Mouse (Mus musculus): Measurements from ENCODE around the gene Sytl1.

Gene Sytl1

DNA sequence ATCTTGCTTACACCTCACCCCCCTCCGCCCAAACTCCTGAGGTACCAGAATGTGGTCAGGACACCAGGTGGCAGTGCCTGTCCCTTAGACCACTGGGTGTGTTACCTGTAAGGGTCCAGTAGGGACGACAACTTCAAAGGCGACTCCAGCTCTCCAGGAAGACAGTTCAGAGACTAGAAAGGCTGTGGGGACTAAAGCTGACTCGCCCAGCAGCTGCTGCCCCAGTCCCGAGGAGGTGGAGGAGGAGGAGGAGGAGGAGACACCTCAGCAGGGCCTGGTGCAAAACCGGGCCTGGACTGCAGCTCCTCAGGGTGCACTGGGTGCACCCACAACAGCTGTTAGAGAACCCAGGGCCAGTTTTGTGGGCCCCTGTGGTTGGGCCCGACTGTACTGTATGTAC is at the start of gene Sytl1:
TSS of gene Sytl1 (minus strand) at position 232 of the 400 bp plus-strand sequence.
- DNase-seq (ENCODE audit: low read depth, low spot score), result no peak

DNA sequence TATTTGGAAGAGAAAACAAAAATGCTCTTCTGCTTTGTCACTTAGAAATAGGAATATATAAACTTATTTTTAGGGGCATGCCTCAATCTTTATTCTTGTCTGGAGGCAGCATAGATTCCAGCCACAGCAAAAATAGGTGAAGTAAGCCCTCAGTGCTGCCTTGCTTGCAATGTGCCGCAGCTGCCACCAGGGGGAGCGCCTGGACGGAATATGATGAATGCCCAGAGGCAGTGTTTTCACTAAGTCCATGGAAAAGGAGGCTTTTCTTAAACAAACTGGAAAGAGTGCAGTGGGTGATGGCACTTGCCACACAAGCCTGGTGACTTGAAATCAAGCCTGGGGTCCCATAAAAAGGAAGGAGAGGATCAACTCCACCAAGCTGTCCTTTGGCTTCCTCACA is 47.0 kb upstream of the Sytl1 start:
- DNase-seq (ENCODE audit: low read depth, low spot score), result peak; percentile 68

DNA sequence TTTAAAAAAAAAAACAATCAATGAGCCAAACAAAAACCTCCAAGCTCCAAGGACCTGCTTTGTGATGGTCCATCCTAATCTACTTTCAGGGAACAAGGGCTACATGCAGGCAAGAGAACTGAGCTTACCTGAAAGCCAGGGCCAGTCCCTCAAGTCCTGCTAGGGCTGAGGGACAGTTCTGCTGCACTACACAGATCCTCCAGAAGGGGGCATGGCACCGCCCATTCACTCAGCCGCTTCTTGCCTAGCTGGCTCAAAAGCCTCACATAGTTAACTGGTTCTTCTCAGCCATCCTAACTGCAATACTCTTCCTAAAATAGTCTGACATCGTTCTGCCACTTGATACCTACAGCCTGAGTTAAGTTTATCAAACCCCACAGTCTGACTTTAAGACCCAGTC is 44.4 kb upstream of the Sytl1 start:
- peak; percentile 49 for DNase-seq (ENCODE audit: low read depth, low spot score)

DNA sequence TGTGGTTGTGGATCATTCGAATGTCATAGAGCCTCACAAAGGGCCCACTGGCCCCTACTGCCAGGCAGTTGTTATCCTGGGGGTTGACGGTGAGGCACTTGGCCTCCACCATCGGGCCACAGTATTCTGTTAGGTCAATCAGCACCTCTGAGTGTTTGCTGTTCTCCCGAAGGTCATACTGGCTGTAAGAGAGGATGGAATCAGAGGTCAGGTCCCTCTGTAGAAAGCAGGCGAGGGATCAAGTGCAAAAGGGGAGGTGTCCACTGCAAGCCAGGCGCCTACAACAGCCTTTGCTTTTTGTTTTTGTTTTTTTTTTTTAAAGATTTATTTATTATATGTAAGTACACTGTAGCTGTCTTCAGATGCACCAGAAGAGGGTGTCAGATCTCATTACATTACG is 42.9 kb upstream of the Sytl1 start:
- DNase-seq (ENCODE audit: low read depth, low spot score), result no peak

DNA sequence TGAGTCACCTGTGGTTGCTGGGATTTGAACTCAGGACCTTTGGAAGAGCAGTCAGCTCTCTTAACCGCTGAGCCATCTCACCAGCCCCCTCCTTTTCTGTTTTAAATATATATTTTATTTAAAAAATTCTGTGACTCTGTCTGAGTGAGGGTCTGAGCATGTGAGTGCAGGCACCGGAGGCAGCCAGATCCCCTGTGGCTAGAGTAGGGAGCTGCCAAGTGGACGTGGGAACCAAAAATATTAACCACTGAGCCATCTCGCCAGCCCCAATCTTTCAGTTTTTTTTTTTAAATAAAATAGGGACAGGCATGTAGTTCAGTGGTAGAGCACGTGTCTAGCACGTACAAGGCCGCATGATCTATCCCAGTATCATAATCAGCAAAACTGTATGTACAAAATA is 41.9 kb upstream of the Sytl1 start:
- no peak for DNase-seq (ENCODE audit: low read depth, low spot score)

DNA sequence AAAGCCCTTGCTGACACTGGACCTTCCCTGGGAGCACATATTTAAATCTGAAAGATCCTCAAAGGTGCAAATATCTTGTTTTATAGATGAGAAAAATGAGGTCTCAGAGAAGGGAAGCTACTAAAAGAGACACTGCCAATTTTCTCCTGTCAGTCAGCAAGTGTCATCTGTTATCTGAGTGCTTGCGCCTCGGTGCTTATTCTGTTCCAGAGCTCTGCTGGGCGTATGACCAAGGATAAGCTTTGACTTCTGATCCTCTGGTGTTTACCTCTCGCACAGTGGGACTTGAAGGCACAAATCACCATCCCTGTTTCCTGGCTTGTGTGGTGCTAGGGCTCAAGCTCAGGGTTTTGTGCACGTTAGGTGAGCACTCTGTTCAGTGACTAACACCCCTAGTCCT is 39.8 kb upstream of the Sytl1 start:
- DNase-seq (ENCODE audit: low read depth, low spot score), result no peak

DNA sequence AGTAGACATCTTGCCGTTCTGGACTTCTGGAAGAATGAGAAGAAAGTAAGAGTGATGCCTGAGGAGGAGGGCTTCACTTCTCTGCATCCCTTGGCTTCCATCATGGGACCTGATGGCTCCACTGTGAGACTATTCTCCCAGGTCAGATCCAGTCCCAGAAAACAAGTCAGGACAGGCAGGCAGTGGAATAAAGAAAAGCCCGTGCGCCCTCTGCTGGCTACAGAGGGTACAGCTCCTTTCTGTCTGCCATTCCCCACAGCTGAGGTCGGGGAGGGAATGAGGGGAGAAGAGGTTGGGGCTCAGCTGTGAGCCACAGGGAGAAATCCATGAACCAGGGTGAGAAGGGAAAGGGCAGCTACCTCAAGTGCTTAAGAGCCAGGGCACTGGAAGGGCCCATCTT is 38.9 kb upstream of the Sytl1 start:
- peak; percentile 61 for DNase-seq (ENCODE audit: low read depth, low spot score)

DNA sequence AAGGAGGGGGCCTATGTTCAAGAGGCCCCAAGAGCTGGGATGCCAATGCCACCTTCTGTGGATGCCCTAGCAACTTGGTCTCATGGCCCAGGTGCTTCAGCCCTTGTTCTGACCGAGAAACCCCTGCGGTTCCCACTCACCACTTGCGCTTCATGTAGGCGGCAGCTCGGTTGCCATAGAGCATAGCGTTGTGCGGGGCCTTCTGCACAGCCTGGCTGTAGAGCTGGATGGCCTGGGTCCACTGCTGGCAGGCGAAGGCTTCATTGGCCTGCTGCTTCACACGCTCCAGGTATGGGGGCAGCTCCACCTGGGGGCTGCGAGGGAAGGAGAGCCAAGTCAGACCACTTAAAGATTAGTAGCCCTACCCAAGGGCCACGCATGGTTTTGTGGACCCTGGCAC is 37.5 kb upstream of the Sytl1 start:
- no peak for DNase-seq (ENCODE audit: low read depth, low spot score)

DNA sequence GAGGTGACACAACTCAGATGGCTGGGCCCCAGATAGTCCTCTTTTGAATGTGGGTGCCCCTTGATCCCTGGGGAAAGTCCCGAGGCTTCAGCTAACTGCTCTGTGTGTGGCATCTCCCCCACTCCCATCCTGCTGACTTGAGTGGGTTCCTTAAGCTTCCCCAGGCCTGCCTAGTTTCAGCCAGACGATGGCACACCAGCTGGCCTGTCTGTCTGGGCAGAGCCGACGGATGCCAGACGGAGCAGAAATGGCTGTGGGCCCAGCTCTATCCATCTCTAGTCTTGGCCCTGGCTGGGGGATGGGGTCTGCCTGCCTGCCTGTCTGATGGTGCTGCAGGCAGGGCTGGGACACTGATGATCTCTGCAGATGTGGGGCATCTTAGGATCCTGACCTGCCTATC is 36.8 kb upstream of the Sytl1 start:
- no peak for DNase-seq (ENCODE audit: low read depth, low spot score)

DNA sequence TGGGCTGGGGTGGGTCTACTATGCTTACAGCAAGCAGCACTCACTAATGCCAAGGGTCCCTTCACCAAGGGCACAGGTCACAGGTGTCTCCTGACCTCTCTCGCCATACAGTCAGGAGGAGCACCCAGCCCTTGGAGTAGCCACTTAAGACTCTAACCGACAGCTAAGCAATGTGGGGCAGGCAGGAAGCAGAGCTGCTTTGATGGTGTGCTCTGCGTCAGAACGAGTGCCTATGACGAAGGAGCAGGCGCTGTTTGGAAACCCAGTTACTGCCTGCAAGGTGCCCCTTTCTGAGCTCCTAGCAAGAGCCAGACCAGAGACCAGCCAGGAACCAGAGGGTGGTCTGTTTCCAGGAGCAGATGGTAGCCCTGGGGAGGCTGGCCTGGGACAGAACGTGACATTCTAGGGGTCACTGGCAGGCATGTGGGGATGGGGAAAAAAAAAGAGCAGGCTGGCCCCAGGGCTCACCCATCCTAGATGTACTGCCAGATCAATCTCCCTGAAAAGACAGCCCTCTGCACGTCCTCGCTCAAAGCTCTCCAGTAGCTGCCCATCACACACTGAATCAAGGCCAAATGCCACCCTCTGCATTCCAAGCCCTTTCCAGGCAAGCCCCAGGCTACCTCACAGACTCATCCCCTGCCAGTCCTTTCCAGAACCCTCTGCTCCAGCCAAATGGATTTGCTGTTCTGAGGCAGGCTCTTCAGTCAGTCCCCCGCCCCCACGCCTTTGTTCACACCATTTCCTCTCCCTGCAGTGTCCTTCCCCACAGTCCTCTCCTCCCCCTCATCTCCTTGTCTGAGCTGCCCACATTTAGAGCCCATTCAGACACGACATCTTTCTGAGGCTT is 35.8 kb upstream of the Sytl1 start:
- no peak for DNase-seq (ENCODE audit: low read depth, low spot score)

DNA sequence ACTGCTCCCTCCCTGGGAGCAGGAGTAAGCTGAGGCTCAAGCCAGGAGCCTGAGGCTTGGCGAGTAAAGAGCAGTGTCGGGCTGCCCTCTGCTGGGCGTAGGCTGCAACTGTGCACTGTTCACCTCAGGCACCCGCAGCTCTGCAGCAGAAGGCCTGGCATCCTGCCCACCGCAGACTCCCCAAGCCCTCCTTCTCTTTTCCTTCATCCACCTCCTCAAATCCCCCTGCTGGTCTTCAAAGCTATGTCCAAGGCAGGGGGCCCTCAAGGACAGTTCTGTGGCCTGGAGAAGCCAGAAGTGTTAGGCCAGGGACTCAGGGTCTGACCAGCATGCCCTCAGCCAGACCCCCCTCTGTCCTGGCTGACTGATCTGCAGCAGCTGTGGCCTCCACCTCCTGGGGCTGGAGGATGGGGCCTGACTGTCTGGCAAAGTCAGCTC is 34.9 kb upstream of the Sytl1 start:
- DNase-seq (ENCODE audit: low read depth, low spot score), result peak; percentile 42

DNA sequence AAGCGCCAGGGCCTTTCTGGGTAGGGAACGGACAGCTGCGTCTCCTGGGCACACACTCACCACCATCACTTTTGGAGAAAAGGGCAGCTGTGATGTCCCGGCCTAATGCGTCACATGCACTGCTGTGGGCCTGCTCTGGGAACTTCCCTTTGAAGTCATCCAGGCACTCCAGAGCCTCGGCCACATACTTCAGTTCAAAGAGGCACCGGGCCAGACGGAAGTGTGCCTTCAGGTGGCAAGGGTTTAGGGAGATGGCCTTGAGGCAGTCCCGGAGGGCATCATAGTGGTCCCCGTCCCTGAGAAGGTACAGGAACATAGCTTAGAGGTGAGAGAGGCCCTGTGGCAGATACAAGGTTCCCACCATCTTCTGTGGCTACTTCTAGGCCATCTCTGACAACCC is 34.4 kb upstream of the Sytl1 start:
- DNase-seq (ENCODE audit: low read depth, low spot score), result no peak

DNA sequence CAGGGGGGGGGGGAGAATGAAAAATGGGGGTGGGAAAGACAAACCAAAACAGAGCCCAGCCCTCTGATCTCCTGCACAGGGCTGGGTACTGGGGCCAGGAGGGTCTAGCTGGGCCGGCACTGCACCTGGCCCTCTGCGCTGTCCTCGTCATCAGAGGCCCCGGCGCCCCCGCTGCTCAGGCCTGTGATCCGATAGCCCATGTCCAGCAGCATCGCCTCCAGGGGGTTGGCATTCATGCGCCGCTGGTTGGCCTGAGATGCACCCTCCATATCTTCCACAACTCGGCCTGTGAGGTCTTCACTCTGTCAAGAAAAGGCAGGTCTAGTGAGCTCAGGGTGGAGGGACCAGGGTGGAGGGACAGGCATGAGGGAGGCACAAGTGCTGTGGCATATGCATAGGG is 31.2 kb upstream of the Sytl1 start:
- no peak for DNase-seq (ENCODE audit: low read depth, low spot score)

DNA sequence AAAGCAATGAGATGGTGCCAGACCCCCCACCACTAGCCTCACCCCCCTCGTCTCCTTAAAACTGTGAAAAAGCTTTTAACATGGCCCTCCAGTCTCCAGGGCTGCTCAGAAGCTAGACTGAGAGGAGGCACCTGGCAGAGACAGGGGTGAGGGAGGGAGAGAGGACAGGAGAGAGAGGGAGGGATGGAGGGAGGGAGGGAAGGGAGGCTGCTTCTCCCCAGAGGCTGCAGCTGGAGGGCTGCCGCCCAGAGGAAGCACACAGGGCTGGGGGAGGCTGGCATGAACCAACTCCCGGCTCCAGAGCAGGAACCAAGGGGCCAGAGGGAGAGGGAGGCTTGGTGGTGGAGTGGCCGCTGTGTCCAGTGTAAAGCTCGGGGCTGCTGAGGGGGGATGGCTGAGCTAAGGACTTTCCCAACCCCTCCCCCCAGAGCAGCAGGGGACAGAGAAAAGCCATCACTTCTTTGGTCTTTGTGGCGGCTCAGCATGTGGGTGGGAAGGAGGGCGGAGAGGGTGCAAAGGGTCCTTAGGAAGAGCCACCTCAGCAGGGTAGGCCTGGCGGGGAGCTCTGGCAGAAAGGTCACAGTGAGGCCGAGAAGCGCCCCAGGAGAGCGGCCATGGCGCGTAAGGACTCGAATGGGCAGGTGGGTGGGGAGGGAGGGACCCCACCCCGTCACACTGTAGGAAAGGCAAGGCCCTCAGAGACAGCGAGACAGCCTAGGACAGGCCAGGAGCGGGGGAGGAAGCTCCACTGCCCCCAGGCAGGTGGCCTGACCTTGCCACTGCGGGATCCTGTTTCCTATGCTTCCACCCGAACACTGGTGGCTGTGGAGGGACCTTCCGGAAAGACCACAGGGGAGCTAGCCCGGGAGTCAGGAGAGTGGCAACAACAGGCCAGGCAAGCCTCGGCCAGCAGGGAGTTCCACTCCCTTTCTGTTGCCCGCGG is 30.3 kb upstream of the Sytl1 start:
- no peak for DNase-seq (ENCODE audit: low read depth, low spot score)

DNA sequence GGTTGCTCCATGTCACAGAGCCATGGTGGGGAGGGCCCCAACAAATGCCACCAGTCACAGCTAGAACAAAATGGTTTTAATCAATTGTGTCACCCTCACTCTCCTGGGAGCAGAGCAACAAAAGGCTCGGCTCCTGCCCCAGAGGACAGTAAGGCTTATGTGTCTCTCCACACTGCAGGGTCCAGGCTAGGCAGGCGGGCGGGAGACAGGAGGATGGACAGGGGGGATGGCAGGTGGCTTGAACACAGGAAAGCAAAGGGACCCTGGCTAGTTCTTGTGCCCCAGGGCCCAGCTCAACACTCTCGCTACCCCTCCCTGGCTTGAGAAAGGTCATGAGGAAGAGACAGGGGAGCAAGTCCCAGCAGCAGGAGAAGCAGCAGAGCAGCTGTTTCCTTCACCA is 29.5 kb upstream of the Sytl1 start:
- no peak for DNase-seq (ENCODE audit: low read depth, low spot score)

DNA sequence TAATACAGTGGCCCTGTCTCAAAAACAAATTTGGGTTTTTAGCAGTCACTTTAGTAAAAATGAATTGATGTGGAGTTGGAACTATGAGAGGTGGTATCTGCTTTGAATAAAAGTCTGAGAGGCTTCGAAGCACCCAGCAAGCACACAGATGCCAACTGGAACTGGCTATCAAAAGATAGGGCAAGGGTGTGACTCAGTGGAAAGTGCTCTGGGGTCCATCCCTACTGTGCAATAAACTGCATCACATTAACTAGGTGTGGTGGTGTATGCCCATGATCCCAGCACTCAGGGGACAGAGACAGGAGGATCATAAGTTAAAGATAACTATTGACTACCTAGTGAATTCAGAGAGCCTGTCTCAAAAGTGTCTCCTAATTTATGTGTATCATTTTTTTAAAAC is 28.3 kb upstream of the Sytl1 start:
- DNase-seq (ENCODE audit: low read depth, low spot score), result peak; percentile 53

DNA sequence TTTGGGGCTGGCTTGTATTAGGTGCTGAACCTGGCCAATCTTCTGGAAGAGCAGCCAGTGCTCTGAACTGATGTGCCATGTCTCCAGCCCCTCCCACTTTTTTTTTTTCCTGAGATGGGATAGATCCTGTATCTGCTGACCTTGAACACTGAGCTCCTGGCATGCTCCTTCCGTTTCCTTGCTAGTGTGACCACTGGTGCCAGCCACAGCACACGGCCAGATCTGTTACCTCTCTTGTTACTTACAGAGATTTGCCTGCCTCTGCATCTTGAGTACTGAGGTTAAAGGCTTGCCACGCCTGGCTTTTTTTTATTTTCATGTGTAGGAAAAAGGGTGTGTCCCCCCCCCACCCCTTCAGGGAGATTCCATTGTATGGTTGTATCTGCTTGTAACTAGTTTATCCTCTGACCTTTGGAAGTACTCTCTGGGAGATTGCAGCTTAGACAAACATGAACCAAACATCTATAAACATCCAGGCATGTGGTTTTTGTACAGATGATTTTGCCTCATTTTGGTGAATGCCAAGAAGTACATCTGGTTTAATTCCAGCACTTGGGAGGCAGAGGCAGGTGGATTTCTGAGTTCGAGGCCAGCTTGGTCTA is 23.7 kb upstream of the Sytl1 start:
- DNase-seq (ENCODE audit: low read depth, low spot score), result no peak

DNA sequence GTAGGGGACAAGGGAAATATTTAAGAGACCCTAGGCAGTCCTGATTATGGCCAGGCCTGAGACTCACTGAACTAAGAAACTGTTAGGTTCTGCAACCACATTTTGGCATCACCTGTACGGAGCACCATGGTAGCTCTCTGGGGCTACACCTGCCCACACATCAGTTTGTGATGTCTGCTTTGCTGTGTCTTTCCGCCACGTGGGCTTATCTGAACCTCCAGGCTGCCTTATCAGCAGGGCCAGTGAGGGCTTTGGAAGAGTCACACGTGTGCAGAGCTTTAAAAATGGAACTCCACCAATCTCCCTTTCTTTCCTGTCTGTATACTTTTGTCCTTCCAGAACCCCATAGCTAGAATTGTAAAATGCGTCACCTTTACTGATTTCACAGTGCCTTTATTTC is 23.0 kb upstream of the Sytl1 start:
- DNase-seq (ENCODE audit: low read depth, low spot score), result peak; percentile 88

DNA sequence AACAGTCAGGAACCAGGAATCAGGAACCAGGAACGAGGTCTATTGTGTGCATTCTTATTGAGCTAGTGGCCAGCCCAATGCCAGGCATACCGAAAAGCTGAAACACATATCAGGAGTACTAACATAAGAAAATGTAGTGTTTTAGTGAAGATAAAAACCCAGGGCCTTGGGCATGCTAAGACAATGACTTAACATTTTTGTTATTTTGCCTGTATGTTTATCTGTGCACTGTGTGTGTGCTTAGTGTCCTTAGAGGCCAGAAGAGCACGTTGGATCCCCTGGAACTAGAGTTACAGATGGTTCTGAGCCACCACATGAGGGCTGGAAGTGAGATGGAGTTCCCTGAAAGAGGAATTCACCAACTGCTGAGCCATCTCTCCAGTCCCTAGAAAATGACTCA is 22.4 kb upstream of the Sytl1 start:
- peak; percentile 42 for DNase-seq (ENCODE audit: low read depth, low spot score)

DNA sequence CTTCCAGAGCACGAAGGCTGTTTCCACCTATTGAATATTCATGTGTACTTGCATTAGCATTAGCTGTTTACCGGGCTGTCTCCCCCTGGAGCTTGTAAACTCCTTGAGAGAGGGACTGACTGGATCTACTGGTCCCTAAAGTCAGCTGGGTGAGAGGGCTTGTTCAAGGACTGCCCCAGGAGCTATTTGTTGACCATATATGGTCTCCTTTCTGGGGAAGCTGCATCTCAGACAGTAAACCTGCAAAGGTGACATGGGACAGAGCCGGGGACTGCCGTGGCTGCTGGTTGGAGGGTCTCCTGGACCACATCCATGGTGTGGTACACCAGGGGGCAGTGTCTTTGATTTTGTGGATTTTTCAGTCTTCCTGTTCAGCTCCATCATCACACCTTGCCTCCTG is 19.7 kb upstream of the Sytl1 start:
- DNase-seq (ENCODE audit: low read depth, low spot score), result no peak

DNA sequence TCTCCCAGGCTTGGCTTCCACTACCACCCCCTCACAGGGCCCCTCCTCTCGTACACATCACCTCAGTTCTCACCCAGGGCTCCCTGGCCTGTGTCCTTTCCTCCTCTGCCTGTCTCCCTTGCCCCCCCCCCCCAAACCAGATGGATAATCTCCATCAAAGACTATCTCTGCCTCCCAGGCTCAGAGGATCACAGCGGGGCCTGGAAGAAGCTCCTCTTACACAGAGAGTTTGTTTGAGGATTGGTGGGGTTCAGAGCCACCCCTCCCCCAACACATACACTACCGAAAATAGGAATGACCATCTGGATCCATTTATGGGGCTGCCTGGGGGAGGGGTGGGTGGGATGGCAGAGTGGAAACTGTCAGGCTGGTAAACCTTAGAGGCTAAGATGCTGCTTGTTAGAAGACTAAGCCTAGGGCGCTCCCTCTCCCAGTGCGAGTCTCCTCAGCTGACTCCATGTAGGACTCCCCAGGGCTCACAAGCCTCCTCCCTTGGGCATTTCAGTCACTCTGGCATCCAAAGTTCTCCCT is 19.1 kb upstream of the Sytl1 start:
- no peak for DNase-seq (ENCODE audit: low read depth, low spot score)

DNA sequence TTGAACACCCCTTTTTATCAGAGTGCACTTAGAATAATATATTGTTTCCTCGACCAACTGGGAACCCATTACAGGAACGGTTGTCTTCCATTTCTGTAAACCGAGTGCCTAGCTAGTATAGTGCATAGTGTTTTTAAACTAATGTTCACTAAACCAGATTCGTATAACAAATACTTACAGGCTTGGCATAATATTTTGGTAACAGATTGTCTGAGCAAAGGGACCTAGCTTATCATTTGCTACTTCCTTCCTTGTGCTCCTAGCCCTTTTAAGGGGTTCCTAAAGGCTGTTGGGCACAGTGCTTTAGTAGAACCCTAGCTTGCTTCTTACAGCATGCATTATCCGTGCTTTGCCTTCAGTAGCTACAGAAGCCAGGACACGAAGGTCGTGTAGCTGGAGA is 18.6 kb upstream of the Sytl1 start:
- DNase-seq (ENCODE audit: low read depth, low spot score), result no peak

Data from c-Kit-negative CD71-positive TER-119-positive erythroid progenitor cells, embryonic 14.5 days (primary cell).